Mouse (Mus musculus): ENCODE results near the gene P4ha1.
"Not testable (repeated sequence)": the region's sequence is repeated elsewhere in the genome, so short reads cannot be mapped to it uniquely, and the experiment has no call there.

The P4ha1 gene

DNA sequence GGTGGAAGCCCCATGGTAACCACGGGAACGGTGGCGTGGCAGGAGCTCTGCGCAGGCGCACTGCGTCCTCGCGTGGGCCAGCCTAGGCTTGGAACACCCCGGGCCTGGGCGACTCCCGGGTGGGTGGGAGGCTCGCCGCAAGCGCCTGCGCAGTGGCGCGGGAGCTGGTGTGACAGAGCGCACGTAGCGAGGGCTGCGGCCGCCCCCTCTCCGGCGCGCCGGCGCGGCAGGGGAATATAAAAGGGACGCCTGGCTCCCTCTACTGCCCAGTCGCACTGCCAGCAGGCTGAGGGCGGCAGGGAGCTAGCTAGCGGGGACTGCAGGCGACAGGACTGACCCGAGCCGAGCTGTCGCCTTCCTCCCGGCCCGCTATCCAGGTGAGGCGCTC, at the start of gene P4ha1:
P4ha1 (plus strand) TSS at position 197 of the 388 bp plus-strand sequence.
- DNase-seq (ENCODE audit: low read depth, low spot score): peak; percentile 100

GRCm38 (mm10) chr10:59275745-59276144, 47.4 kb upstream of the P4ha1 start:
- no peak for DNase-seq (ENCODE audit: low read depth, low spot score)

DNA sequence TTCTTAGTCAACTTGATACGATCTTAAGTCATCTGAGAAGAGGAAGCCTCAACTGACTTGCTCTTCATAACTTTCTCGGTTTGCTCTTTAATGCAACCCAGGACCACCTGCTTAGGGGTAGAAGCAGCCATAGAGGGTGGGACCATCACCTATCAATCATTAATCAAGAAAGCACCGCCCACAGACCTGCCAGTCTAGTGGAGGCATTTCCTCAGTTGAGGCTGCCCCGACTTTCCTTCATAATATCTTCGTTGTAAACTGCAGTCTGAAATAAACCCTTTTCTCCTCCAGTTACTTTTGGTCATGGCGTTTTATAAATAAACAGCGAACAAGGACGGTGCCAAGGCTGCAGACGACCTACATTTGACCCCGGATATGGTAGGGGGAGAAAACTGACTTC, 46.0 kb upstream of the P4ha1 start:
- no peak for DNase-seq (ENCODE audit: low read depth, low spot score)

- no peak for DNase-seq (ENCODE audit: low read depth, low spot score)
Measured at GRCm38 (mm10) chr10:59277729-59278475, 45.2 kb upstream of the P4ha1 start.

DNA sequence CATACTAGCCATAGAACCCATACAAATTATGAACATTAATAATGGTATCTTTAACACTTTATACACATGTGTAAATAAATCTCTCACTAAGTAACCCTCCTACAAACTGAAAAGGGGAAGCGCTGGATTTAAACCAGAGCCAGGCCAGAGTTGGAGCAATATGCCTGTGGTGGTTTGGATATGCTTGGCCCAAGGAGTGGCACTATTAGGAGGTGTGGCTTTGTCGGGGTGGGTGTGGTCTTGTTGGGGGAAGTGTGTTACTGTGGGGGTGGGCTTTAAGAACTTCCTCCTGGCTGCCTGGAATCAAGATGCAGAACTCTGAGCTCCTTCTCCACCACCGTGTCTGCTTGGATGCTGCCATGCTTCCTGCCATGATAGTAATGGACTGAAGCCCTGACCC, 39.9 kb upstream of the P4ha1 start:
- no peak for DNase-seq (ENCODE audit: low read depth, low spot score)

GRCm38 (mm10) chr10:59283749-59284148, 39.3 kb upstream of the P4ha1 start:
- DNase-seq (ENCODE audit: low read depth, low spot score): no peak

GRCm38 (mm10) chr10:59285530-59285929, 37.6 kb upstream of the P4ha1 start:
- peak; percentile 46 for DNase-seq (ENCODE audit: low read depth, low spot score)

DNA sequence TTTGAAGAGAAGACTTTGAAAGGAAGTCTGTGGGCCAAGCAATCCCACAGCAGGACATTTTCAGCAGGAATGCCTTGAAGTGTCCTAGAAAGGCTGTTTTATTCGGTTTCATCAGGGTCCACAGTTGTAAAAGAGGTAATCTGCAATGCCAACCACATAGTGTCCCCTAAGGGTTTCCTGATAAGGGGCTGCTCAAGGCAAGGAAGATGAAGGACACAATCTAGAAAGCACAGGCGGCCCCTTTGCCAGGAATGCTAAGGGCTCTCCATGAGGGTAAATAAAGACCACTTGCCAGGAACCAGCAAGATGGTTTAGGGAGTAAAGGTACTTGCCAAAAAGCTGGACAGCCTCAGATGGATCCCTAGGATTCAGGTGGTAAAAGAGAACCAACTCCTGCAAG, 35.8 kb upstream of the P4ha1 start:
- DNase-seq (ENCODE audit: low read depth, low spot score): no peak

- DNase-seq (ENCODE audit: low read depth, low spot score): no peak
Measured at GRCm38 (mm10) chr10:59287662-59288061, 35.4 kb upstream of the P4ha1 start.

- DNase-seq (ENCODE audit: low read depth, low spot score): no peak
Measured at GRCm38 (mm10) chr10:59289062-59289461, 34.0 kb upstream of the P4ha1 start.

DNA sequence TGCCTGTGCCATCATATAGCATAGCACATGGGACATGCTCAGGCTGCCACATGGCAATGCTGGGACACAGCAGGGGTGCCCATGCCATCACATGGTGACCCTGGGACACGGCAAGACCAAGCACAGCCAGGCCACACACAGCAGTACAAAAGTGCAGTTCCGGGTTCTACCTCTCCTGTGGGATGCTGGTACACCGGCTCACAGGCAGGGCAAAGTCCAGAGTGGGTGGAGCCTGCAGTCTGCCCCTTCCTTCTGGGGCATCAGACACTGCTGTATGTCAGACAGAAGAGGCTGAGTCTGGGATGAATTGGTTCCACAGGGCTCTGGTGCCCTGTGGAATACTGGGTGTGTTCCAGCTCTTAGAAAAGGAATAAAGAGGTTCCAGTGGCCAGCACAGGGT, 31.6 kb upstream of the P4ha1 start:
- no peak for DNase-seq (ENCODE audit: low read depth, low spot score)

GRCm38 (mm10) chr10:59292079-59292478, 31.0 kb upstream of the P4ha1 start:
- DNase-seq (ENCODE audit: low read depth, low spot score): no peak

GRCm38 (mm10) chr10:59292558-59292957, 30.5 kb upstream of the P4ha1 start:
- peak; percentile 50 for DNase-seq (ENCODE audit: low read depth, low spot score)

- DNase-seq (ENCODE audit: low read depth, low spot score): peak; percentile 42
Measured at GRCm38 (mm10) chr10:59295241-59295811, 27.8 kb upstream of the P4ha1 start.

DNA sequence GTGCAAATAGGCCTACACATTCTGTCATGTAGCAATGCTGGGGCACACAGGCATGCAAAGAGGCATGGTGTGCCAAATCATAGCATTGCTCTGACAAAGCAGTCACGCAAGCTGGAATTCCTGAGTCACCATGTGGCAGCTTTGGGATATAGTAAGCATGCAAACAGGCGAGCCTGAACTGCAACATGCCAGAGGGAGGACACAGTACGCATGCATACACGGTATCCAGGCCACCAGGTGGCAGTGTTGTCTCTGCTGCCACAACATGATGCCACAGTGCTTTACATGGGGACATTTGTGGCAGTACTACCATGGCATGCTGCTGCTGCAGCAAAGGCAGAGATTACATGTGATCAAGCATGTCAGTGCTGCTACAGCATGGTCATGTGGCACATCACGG, 26.8 kb upstream of the P4ha1 start:
- DNase-seq (ENCODE audit: low read depth, low spot score): peak; percentile 58

DNA sequence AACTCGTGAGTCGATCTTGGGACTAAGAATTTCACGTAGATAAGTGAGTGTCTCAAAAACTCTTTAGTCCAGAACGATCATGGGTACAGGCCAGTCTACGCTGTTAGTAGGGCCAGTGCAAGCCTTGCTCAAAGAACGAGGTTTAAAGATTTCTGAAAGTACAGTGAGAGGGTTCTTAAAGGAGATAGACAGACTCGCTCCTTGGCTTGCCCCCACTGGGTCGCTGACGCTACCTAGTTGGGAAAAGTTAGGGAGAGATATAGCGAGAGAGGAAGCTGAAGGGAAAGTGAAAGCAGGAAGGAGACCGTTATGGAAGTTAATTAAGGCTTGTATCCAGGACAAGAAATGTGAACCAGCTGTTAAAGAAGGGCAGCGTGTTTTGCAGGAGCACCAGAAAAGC, 20.4 kb upstream of the P4ha1 start:
- DNase-seq (ENCODE audit: low read depth, low spot score): not testable (repeated sequence)

DNA sequence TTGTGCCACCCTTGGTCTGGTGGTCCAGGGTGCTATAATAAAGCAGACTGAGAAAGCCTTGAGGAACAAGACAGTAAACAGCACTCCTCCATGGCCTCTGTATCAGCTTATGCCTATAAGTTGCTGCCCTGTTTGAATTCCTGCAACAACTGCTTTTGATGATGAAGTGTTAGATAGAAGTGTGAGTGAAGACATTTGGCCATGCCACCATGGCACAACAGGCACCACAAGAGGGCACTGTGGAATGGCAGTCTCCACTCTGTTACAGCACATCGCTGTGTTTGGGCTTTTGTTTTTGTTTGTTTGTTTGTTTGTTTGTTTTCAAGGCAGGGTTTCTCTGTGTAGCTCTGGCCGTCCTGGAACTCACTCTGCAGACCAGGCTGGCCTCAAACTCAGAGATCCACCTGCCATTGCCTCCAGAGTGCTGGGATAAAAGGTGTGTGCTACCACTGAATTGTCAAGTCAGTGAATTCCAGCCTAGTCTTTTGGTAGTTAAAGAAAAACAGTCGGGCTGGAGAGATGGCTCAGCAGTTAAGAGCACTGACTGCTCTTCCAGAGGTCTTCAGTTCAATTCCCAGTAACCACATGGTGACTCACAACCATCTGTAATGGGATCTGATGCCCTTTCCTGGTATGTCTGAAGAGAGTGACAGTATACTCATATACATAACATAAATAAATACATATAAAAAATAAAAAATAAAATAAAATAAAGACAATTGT, 13.9 kb upstream of the P4ha1 start:
- no peak for DNase-seq (ENCODE audit: low read depth, low spot score)

DNA sequence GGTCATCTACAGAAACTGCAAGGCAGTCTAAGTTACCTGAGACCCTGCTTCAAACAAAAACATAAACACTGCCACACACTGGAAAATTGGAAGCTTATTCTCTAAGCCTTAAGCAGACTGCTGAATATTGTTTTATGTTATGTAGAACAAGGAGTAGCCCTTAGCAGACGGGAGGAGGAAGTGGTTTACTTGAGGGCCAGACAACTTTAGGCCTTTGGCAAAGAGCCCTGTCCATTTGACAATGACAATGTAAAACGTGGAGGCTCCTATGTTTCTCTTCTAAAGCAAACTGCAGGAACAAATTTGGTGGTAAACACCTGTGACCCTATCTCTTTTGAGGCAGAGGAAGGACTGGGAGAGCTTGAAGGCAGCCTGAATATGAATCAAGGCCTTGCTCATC, 13.0 kb upstream of the P4ha1 start:
- no peak for DNase-seq (ENCODE audit: low read depth, low spot score)

GRCm38 (mm10) chr10:59310691-59311457, 12.2 kb upstream of the P4ha1 start:
- DNase-seq (ENCODE audit: low read depth, low spot score): peak; percentile 52

GRCm38 (mm10) chr10:59311881-59312280, 11.2 kb upstream of the P4ha1 start:
- DNase-seq (ENCODE audit: low read depth, low spot score): no peak

- DNase-seq (ENCODE audit: low read depth, low spot score): no peak
Measured at GRCm38 (mm10) chr10:59321112-59321511, 2.0 kb upstream of the P4ha1 start.

DNA sequence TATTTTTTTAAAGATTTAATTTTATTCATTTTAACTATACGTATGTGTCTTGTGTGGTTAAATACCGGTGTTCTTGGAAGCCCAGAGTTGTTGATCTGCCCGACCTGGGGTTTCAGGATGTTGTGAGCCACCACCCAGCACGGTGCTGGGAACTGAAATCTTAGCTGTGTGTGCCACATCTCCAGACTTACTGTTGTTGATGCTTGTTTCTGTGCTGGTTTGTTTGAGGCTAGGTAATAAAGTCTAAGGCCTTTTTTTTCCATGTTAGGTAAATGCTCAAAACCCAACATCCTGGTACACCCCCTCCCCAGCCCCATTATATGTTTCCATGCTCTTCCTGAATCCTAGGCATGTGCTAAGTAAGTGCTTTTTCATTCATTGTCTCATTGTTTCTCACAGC, 825 bp upstream of the P4ha1 start:
- DNase-seq (ENCODE audit: low read depth, low spot score): no peak
